Mouse (Mus musculus) c-Kit-positive CD71-positive TER-119-negative erythroid progenitor cells, embryonic 14.5 days (primary cell): ENCODE measurements around the gene Col7a1.

Experiments
- DNase-seq: peaks from one replicate; pipeline ENCODE4 v3.0.0-alpha.2; 2013; ENCODE audit warnings: low read depth

The Col7a1 gene

GRCm38 (mm10) chr9:108953081-108953636 lies at the start of gene Col7a1:
Gene Col7a1, plus strand, starts transcription at chr9:108953586.
- DNase-seq: no peak

DNA sequence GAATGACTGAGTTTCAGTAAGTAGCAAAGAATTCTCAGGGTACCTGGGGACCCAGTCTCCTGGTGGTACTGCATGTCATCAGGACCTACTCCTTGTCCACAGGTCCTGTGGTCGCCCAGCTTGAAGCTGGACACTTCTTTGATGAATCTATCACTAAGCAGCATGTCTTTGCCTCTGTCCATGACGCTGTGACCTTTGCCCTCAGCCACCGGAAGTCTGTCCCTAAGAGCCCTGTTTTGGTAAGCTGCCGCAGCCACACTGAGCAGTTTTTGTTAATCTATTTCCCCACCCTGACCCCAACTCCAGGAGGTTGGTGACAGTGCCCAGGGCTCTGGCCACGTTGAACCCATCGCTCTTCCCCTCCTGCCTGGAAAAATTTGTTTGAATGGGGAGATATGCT lies 41.1 kb upstream of the Col7a1 start:
- no peak for DNase-seq

DNA sequence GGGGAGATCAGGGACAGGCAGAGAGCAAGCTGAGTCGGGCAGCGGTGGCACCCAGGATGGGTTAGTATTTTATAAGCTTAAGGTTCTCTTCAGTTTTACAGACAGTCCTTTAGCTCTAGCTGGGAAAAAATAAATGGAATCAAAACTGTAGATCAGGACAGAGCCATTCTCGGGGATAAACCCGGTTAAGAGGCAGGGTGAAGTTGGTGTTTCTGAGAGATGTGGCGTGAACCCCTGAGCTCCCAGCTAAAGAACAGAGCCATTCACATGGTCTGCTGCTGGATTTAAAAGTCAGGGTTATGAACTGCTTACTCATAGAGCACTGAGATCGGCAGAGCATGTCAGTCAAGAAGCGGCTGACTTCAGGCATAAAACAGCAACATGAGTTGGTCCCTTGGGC lies 40.2 kb upstream of the Col7a1 start:
- DNase-seq: no peak

DNA sequence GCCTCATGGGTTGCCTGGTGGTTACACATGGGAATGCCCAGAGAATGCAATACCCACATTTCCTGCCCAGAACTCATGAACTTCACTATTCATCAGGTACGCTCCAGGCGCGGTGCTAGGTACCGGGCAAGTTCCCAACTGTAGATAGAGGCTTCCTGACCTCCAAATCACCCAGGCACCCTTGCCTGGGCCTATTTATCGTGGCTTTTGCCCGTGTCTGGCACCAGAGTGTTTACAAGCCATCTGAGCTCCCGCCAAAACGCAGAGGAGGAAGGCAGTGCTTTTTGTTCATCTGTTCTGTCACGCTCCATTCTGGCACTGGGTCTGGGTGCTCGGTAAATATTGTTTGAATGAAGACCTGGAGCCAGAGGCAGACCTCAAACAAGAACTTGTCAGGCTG lies 39.8 kb upstream of the Col7a1 start:
- DNase-seq: no peak

- DNase-seq: no peak
Measured at GRCm38 (mm10) chr9:108914491-108914890, 38.9 kb upstream of the Col7a1 start, which contains the start of gene Tmem89. Gene Tmem89, plus strand, starts transcription at chr9:108914619.

DNA sequence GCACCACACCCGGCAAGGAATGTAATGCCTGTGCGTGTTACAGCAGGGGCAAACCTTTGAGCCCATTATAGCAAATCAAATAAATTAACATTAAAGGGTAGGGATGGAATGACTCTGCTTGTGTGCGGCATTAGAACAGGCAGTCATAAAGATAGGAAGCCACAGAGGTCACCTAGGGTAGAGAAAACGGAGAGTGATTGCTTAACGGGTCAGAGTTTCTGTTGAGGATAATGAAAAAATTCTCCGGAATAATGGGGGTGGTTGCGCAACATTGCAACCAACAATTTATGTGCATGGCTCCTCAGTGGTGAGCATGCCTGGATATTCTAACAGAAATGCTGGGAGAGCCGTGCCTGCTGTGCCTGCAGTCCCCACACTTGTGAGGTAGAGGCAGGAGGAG lies 27.5 kb upstream of the Col7a1 start:
- no peak for DNase-seq

DNA sequence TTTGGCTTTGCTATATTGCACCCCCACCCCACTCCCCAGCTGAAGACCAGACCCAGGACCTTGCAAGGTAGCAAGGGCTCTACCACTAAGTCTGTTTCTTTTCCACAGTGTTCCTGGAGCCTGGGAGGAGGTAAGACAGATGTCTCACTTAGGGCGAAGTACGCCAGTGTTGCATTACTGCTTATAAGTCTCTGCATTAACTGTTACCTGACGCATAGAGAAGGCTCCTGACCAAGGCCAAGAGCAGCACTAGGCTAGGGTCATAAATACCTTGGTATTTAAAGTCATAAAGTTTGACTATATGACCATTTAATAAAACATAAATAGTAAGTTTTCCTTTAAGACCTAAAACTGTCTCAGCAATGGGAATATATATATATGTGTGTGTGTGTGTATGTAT lies 25.0 kb upstream of the Col7a1 start:
- DNase-seq: no peak

DNA sequence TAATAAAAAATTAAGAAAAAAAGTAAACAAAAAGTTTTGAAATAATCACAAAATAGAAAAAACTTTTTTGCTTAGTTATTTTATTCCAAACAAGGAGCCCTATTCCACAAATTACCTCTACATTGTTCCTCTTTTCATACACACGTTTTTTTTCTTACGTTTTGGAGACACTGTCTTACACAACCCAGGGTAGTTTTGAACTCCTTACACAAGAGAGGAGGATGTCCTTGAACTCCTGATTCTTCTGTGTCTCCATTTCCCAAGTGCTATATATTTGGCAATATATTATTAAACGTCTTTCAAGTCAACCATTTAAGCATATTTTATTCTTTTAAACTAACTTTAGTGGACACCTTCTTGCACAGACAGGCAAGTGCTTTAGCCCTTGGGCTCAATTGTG lies 17.4 kb upstream of the Col7a1 start:
- no peak for DNase-seq

- DNase-seq: peak; percentile 99
Measured at GRCm38 (mm10) chr9:108936418-108937364, 16.7 kb upstream of the Col7a1 start, which contains the start of gene Uqcrc1. Gene Uqcrc1, plus strand, starts transcription at chr9:108936633.

GRCm38 (mm10) chr9:108945111-108945510 lies 8.3 kb upstream of the Col7a1 start:
- DNase-seq: no peak

DNA sequence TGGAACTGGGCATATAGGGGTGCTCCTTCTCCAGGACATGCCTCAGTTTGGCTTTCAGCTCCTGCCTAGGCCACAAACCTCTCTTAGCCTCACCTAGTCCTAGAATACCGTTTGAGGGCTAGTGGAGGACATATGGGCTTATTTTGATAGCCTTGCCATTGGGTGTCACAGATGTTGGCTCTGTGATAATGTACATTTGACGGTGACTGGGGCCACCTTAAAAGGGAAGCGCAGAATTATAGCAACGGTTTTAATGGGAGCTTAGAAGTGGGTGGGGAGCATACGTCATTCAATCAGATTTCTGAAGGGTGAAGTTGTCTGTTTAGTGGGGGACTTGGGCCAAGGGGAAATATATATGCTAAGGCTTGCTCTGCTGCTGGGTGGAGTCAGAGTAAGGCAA lies 7.8 kb upstream of the Col7a1 start:
- DNase-seq: peak; percentile 31

GRCm38 (mm10) chr9:108949231-108949966 lies 4.0 kb upstream of the Col7a1 start:
- DNase-seq: no peak

- DNase-seq: no peak
Measured at GRCm38 (mm10) chr9:108949967-108950728, 3.2 kb upstream of the Col7a1 start.

DNA sequence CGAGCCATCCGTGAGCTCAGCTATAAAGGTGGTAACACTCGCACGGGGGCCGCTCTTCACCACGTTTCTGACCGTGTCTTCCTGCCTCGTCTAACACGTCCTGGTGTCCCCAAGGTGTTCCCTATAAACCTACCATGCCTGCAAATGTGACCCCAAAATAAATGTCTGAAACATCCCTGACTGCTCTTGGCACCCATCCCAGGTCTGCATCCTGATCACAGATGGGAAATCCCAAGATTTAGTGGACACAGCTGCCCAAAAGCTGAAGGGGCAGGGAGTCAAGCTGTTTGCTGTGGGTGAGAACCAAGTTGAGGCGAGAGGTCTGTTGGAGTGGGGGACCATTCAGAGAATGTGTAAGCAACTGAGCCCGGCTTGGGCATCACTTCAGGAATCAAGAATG lies 1.9 kb downstream of the Col7a1 start:
- DNase-seq: no peak

DNA sequence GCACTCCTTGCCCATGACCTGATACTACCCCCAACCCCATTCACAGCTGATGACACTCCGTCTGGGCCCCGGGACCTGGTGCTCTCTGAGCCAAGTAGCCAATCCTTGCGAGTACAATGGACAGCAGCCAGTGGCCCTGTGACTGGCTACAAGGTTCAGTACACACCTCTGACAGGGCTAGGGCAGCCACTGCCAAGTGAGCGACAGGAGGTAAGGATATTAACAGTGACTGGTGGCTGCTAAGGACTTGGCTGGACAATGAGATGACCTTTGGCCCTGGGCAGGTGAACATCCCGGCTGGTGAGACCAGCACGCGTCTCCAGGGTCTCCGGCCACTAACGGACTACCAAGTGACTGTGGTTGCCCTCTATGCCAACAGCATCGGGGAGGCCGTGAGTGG lies 2.5 kb downstream of the Col7a1 start:
- DNase-seq: no peak

DNA sequence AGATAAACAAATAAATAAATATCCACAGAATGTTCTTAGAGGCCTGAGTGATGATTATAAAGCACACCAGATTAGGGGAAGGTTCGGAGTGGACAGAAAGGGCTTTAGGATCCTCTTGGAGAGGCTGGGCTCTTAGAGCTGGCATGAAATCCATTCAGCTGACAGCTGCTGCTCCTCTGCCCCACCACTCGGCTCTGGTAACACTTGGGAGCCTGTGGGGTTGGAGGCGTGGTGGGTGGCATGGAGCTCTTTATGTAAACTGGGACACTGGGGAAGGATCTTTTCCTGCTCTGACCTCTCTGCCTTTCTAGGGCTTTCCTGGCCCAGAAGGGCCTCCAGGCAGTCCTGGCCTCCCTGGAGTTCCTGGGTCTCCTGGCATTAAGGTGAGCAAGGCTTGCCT lies 10.2 kb downstream of the Col7a1 start:
- no peak for DNase-seq

DNA sequence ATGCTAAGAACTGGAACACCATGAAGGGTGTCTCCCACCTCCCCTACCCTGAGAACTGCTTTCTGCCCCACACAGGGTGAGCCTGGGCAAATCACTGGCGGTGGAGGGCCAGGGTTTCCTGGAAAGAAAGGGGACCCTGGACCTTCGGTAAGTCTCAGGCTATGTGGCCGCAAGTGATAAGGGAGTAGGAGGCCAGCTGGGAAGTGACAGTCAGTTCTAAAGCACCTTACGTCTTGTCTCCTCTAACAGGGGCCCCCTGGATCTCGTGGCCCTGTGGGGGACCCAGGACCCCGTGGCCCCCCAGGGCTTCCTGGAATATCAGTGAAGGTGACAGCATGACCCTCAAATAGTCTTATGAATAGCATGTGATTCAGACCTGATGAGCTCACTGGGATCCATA lies 11.0 kb downstream of the Col7a1 start:
- no peak for DNase-seq

DNA sequence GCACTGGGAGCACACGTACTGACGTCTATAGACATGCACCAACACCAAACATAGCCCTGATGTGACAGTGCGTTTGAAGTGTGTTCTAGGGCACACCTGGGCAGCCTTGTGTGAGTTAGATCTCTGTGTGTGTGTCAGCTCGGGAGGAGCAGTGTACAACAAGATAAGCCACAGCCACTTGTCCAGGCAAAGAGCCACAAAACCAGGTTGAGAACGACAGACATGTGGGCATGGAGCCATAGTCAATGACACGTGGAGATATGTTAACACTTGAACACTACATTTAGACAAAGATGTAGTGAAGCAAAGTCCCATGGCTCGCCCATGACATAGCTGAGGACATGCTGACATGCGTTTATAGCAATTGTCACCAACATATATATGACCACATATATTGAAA lies 17.2 kb downstream of the Col7a1 start:
- no peak for DNase-seq

DNA sequence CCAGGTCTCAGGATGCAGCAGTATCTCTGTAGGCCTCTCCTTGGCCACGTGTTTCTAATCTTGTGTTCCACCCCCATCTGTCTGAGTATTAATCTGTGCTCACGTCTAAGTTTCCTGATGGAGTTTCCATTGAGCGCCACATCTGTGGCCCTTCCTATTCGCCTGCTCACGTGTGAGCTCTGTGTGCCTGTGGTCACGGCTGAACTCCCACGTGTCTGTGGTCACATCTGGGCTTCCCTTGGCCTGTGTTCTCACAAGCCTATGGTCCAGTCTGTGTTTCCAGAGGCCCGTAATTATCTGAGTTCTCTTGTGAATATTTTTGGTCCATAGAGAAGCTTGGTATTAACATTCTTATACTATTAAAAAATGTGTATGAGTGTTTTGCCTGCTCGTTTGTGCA lies 23.1 kb downstream of the Col7a1 start:
- DNase-seq: no peak

GRCm38 (mm10) chr9:108977966-108978365 lies 24.6 kb downstream of the Col7a1 start:
- DNase-seq: no peak

- DNase-seq: no peak
Measured at GRCm38 (mm10) chr9:108982498-108982897, 29.1 kb downstream of the Col7a1 start.

- peak; percentile 31 for DNase-seq
Measured at GRCm38 (mm10) chr9:108983209-108983608, 29.8 kb downstream of the Col7a1 start.
